Mouse (Mus musculus) liver, adult 2 months (tissue): ENCODE measurements around the gene Styx. TPM values are rescaled to one million over a fixed set of nuclear protein-coding genes. Genes with fewer than 3 reads are reported as not detected.

Experiments
- DNase-seq: peaks from one replicate; pipeline ENCODE4 v3.0.0-alpha.2; 2011; ENCODE audit warnings: low read depth, low spot score; ENCODE audit errors: extremely low read depth
- H3K27ac ChIP-seq: fragments of 200-500 bp; replicated peaks from 2 replicates; pipeline ENCODE4 v1.5.1; 2012; ENCODE audit warnings: low read depth, mild to moderate bottlenecking, control low read depth, inconsistent platforms, low read length; ENCODE audit not compliant: insufficient read depth
- H3K27me3 ChIP-seq: fragments of 200-500 bp; 2 replicates; pipeline ENCODE4 v1.6.1; 2012; ENCODE audit warnings: mild to moderate bottlenecking, moderate library complexity, low read length, inconsistent platforms; ENCODE audit not compliant: control insufficient read depth, insufficient read depth
- H3K36me3 ChIP-seq: fragments of 200-500 bp; 2 replicates; pipeline ENCODE4 v1.6.1; 2012; ENCODE audit warnings: low read length, inconsistent platforms; ENCODE audit not compliant: control insufficient read depth, insufficient read depth
- H3K4me1 ChIP-seq: fragments of 200-500 bp; 2 replicates; pipeline ENCODE4 v1.6.1; 2011; ENCODE audit warnings: low read length; ENCODE audit not compliant: control insufficient read depth, insufficient read depth
- H3K4me3 ChIP-seq: fragments of 200-500 bp; 2 replicates; pipeline ENCODE4 v1.5.1; 2011; ENCODE audit warnings: low read depth, mild to moderate bottlenecking, control low read depth, low read length, moderate library complexity; ENCODE audit not compliant: insufficient read depth
- H3K79me2 ChIP-seq: fragments of 200-500 bp; 2 replicates; pipeline ENCODE4 v1.6.1; 2012; ENCODE audit warnings: inconsistent platforms, mild to moderate bottlenecking, low read length, moderate library complexity; ENCODE audit not compliant: control insufficient read depth, insufficient read depth
- H3K9ac ChIP-seq: fragments of 200-500 bp; 2 replicates; pipeline ENCODE4 v1.6.1; 2012; ENCODE audit warnings: low read depth, mild to moderate bottlenecking, control low read depth, inconsistent platforms, low read length
- CTCF ChIP-seq: fragments of 200-500 bp; IDR thresholded peaks from 2 replicates; pipeline ENCODE4 v1.5.1; 2011; ENCODE audit warnings: low read depth, low read length, control low read depth
- POLR2A ChIP-seq: fragments of 200-500 bp; IDR thresholded peaks from 2 replicates; pipeline ENCODE4 v1.6.1; 2011; ENCODE audit warnings: low read length, control low read depth; ENCODE audit not compliant: insufficient read depth; ENCODE audit errors: extremely low read depth
- WGBS: fragments of 180-500 bp; shearing (Covaris S2); methylation state at CpG from one replicate; pipeline ENCODE4 v1.1.7; 2018; 5-methylcytosine and 5-hydroxymethylcytosine counted together
- polyA plus RNA-seq: library from polyadenylated mRNA; depleted of rRNA; stranded (reverse); fragments of >200 nt; gene quantifications from 2 replicates; pipeline ENCODE4 v1.2.3, GENCODE M21; 2012
- total RNA-seq: library from RNA; depleted of rRNA; stranded (reverse); fragments of >200 nt; gene quantifications from 2 replicates; pipeline ENCODE4 v1.2.3, GENCODE M21; 2014

The Styx gene
- total and polyA plus RNA-seq, 2 experiments = 1.4 to 5.3 TPM

DNA sequence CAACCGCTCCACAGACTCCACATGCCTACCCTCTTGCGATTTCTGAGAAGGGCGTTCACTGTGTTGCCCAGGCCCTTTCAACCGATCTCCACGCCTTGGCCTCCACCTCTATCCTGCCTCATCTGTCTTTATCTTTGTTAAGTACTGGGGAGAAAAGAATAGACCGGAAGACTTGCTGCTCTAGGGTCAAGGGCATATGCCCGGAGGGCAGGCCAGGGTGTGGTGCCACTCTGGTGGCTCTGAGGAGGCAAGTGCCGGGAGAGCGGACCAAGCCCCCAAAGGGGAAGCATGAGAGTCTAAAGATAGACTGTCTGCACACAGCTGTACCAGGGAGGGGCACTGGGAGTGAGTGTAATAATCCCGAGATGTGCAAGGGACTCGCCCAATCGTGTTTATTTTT is 94.6 kb downstream of the Styx start:
- no peak for DNase-seq

DNA sequence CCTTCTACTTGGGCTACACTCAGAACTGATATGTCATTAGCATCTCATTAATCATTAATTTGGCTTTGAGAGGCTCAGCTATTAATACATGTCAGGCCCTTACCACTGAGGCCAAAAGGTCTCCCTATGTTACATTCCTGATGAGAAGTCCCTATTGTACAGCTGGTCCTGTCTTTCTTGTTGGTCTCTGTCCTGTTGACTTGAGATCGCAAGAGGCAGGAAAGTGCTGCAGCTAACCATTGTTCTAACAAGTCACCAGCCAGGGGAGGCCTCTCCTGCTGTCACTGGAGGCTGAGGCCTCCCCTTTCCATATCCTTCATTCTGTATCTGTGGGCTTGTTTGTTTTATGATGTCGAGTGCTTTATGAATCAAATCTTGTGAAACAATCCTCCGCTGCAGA is 95.9 kb downstream of the Styx start:
- no peak for TF ChIP-seq POLR2A
- TF ChIP-seq CTCF = no peak
- WGBS = 71% methylated on average over 3 of the region's 3 CpGs
- no peak overlapping the region for H3K9ac ChIP-seq

More for the DNA sequence above, 94.6 kb downstream of the Styx start:
- Histone ChIP-seq H3K27ac (no peak overlapping the region), H3K79me2 (no peaks in the 10 kb centered on the region), H3K4me3 (no peak overlapping the region), H3K27me3 (no peaks in the 10 kb centered on the region), H3K9ac (no peak overlapping the region), H3K36me3 (no peaks in the 10 kb centered on the region), H3K4me1 (no peaks in the 10 kb centered on the region; the same call in 1 of the 2 replicates)
- TF ChIP-seq POLR2A = no peak
- TF ChIP-seq CTCF = no peak
- WGBS = 76% methylated on average over 12 of the region's 12 CpGs

DNA sequence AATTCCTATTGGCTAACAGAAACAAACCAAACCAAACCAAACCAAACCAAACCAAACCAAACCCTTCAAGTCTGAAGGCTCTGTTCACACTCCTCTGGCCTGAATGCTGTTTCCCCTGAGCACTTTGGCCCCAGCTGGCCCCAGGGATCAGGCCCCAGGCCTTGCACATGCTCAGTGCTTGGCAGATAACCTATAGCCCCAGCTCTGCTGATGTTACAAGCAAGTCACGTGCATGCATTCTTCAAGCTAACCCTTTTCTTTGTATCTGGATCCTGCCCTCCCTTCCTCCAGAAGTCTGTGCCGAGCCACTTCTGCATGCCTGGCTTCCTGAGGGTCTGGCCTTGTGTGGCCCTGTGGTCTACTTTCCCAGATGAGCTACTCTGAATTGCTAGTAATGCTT is 100.2 kb downstream of the Styx start:
- TF ChIP-seq POLR2A (no peak), CTCF (no peak)
- Histone ChIP-seq H3K27me3 (no peaks in the 10 kb centered on the region), H3K36me3 (no peaks in the 10 kb centered on the region), H3K4me3 (no peak overlapping the region), H3K9ac (no peak overlapping the region), H3K27ac (peak overlapping the region; percentile 52), H3K4me1 (peaks cover 7% of the 10 kb centered on the region), H3K79me2 (no peaks in the 10 kb centered on the region)
- WGBS = 72% methylated on average over 2 of the region's 2 CpGs
- peak; percentile 33 for DNase-seq

More for the DNA sequence above, 95.9 kb downstream of the Styx start:
- no peak for DNase-seq
- no peaks in the 10 kb centered on the region for H3K79me2 ChIP-seq
- no peaks in the 10 kb centered on the region; the same call in 1 of the 2 replicates for H3K4me1 ChIP-seq
- H3K36me3 ChIP-seq = no peaks in the 10 kb centered on the region
- H3K27ac ChIP-seq = no peak overlapping the region
- no peaks in the 10 kb centered on the region for H3K27me3 ChIP-seq
- H3K4me3 ChIP-seq = no peak overlapping the region

DNA sequence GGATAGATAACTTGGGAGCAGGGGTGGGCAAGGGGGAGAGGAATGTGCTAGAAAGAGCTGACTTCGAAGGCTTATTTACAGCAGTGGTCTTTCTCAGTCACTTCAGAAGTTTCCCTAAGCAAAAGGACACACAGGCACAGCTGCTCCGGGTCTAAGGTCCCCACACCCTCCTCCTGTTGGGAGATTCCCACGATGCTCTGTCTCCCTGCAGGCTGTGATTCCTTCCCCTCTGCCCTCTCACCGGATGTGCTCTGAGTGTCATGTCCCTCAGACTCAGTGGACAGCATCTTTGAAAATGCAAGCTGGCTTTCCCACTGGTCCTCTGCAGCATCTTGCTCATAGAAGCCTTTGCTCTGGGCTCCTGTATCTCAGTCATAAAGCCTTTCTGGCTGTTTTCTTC is 101.3 kb downstream of the Styx start:
- no peaks in the 10 kb centered on the region for H3K36me3 ChIP-seq
- H3K9ac ChIP-seq = no peak overlapping the region
- TF ChIP-seq CTCF = no peak
- no peak for TF ChIP-seq POLR2A
- H3K4me3 ChIP-seq = no peak overlapping the region
- H3K27ac ChIP-seq = peak overlapping the region; percentile 71
- H3K79me2 ChIP-seq = no peaks in the 10 kb centered on the region
- H3K27me3 ChIP-seq = no peaks in the 10 kb centered on the region
- peaks cover 7% of the 10 kb centered on the region for H3K4me1 ChIP-seq
- peak; percentile 42 for DNase-seq
- 47% methylated on average over 4 of the region's 4 CpGs for WGBS

DNA sequence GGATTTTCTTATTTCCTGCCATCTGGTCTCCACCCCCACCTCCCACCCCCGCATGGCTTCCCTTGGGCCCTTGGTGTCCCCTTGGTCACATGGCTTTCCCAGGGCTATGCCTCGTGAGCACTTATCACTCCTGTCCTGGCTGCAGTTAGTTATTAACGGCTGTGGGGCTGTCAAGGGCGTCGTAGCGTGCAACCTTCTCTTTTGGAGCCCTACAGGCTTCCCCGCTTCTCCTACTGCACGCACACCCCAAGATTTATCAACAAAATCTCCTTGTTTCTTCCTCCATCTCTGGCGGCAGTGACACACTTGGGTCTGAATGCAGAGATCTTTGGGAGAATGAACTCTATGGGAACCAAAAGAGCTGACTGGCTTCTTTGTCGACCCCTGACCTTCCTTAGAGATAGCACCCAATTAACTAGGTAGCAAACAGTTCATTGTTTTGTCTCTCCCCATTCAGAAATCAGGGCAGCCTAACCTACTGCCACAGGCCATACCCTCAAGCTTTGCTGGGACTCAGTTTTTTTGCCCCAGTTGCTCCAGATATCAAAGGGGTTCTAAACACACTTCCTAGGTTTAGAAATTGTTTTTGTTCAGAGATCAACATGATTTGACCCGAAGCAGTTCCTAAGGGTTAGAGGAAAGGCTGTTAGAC is 102.1 kb downstream of the Styx start:
- H3K27me3 ChIP-seq = no peaks in the 10 kb centered on the region
- 8% methylated on average over 11 of the region's 11 CpGs for WGBS
- peak overlapping the region; percentile 15 for H3K27ac ChIP-seq
- no peak overlapping the region for H3K4me3 ChIP-seq
- peaks cover 7% of the 10 kb centered on the region for H3K4me1 ChIP-seq
- TF ChIP-seq POLR2A (no peak), CTCF (no peak)
- peaks cover 5% of the 10 kb centered on the region; the same call in 1 of the 2 replicates for H3K36me3 ChIP-seq
- DNase-seq = peak; percentile 64
- no peaks in the 10 kb centered on the region for H3K79me2 ChIP-seq
- H3K9ac ChIP-seq = no peak overlapping the region

DNA sequence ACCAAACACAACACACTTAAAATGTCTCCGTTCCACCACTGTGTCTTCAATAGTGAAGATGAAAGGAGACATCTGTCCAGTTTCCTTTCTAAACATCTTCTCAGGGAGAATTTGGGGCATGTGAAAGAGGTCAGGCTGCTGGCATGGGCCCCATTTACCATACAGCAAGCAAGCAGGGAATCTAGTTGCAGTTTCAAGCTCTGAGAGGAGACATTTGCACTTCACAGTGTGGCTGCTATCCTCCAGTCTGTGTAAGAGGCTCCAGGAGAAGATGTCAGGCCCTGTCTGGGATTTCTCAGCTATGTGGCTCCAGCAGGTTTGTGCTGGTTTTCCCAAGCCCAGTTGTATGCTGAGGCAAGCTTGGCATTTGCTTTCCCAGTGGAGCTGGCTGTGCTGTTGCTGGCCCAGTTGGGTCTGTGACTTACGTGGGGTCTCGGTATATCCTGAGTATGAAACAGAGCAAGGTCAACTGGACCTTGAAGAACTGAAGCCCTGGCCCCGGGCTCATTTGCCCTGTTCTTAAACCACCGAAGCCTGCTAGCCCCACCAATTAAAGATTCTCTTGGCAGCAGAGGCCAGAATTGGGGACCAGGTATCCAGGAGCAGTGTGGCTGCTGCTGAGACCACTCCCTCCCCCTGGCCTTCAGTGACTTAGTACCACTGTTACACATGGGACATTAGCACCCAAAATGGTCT is 102.8 kb downstream of the Styx start:
- Histone ChIP-seq H3K4me1 (peaks cover 7% of the 10 kb centered on the region), H3K27ac (peak overlapping the region; percentile 46)

More for the DNA sequence above, 102.8 kb downstream of the Styx start:
- H3K27me3 ChIP-seq = no peaks in the 10 kb centered on the region
- no peak for DNase-seq
- TF ChIP-seq CTCF (no peak), POLR2A (no peak)
- H3K9ac ChIP-seq = no peak overlapping the region
- WGBS = 79% methylated on average over 5 of the region's 5 CpGs
- no peaks in the 10 kb centered on the region for H3K79me2 ChIP-seq
- H3K36me3 ChIP-seq = peaks cover 8% of the 10 kb centered on the region; the same call in 1 of the 2 replicates
- H3K4me3 ChIP-seq = no peak overlapping the region
